Mouse (Mus musculus) midbrain, postnatal 0 days (tissue): ENCODE results near the gene Med11. TPM values are rescaled to one million over a fixed set of nuclear protein-coding genes. Genes with fewer than 3 reads are reported as not detected.
"Not testable (repeated sequence)": the region's sequence is repeated elsewhere in the genome, so short reads cannot be mapped to it uniquely, and the experiment has no call there.

Experiments used
- ATAC-seq: fragments of 200-750 bp; cut with Nextera tagmentation; 2 replicates; pipeline ENCODE4 v1.8.0; 2017; ENCODE audit warnings: moderate number of reproducible peaks, mild to moderate bottlenecking, moderate TSS enrichment, moderate library complexity; ENCODE audit not compliant: low FRiP score
- DNase-seq: peaks from one replicate; pipeline ENCODE4 v3.0.0-alpha.2; 2015; ENCODE audit warnings: low spot score
- H3K27ac ChIP-seq: fragments of 300-500 bp; sonication (generic); 2 replicates; pipeline ENCODE4 v1.5.1; 2014; ENCODE audit warnings: low read depth, mild to moderate bottlenecking, low read length, mixed read lengths
- H3K27me3 ChIP-seq: fragments of 300-500 bp; sonication (generic); 2 replicates; pipeline ENCODE4 v1.6.1; 2014; ENCODE audit warnings: low read length, control low read depth, mixed read lengths; ENCODE audit not compliant: insufficient read depth
- H3K36me3 ChIP-seq: fragments of 300-500 bp; sonication (generic); 2 replicates; pipeline ENCODE4 v1.6.1; 2014; ENCODE audit warnings: low read length, control low read depth, mixed read lengths; ENCODE audit not compliant: insufficient read depth
- H3K4me1 ChIP-seq: fragments of 300-500 bp; sonication (generic); 2 replicates; pipeline ENCODE4 v1.6.1; 2014; ENCODE audit warnings: mild to moderate bottlenecking, control low read depth, antibody characterized with exemption, low read length, mixed read lengths; ENCODE audit not compliant: insufficient read depth
- H3K4me2 ChIP-seq: fragments of 300-500 bp; sonication (generic); 2 replicates; pipeline ENCODE4 v1.6.1; 2014; ENCODE audit warnings: low read depth, mild to moderate bottlenecking, low read length, mixed read lengths; ENCODE audit not compliant: poor library complexity, severe bottlenecking
- H3K4me3 ChIP-seq: fragments of 300-500 bp; sonication (generic); 2 replicates; pipeline ENCODE4 v1.5.1; 2014; ENCODE audit warnings: low read depth, mild to moderate bottlenecking, low read length, moderate library complexity
- H3K9ac ChIP-seq: fragments of 300-500 bp; sonication (generic); replicated peaks from 2 replicates; pipeline ENCODE4 v1.6.1; 2014; ENCODE audit warnings: mild to moderate bottlenecking, low read length, moderate library complexity, mixed read lengths; ENCODE audit not compliant: poor library complexity, severe bottlenecking
- H3K9me3 ChIP-seq: fragments of 300-500 bp; sonication (generic); 2 replicates; pipeline ENCODE4 v1.6.1; 2016; ENCODE audit warnings: low read length, control low read depth
- CTCF ChIP-seq: IDR thresholded peaks from 2 replicates; pipeline ENCODE4 v1.5.1; 2016; ENCODE audit warnings: antibody characterized with exemption, mild to moderate bottlenecking
- WGBS: fragments of 180-500 bp; shearing (Covaris S2); extraction: QIAGEN DNeasy Blood & Tissue Kit; methylation state at CpG from one replicate; pipeline ENCODE4 v1.1.7; 2014; 5-methylcytosine and 5-hydroxymethylcytosine counted together
- polyA plus RNA-seq: library from polyadenylated mRNA; unstranded; fragments of >200 nt; fragmentation: Nextera tagmentation; extraction: Ambion mirVana; gene quantifications from 2 replicates; pipeline ENCODE4 v1.2.1, GENCODE M21; 2015
- total RNA-seq: library from RNA; depleted of rRNA; stranded (reverse); fragments of >200 nt; gene quantifications from 2 replicates; pipeline ENCODE4 v1.2.3, GENCODE M21; 2014

Med11 gene
- total and polyA plus RNA-seq, 2 experiments from 2014 or later = 28.2 to 30.1 TPM

DNA sequence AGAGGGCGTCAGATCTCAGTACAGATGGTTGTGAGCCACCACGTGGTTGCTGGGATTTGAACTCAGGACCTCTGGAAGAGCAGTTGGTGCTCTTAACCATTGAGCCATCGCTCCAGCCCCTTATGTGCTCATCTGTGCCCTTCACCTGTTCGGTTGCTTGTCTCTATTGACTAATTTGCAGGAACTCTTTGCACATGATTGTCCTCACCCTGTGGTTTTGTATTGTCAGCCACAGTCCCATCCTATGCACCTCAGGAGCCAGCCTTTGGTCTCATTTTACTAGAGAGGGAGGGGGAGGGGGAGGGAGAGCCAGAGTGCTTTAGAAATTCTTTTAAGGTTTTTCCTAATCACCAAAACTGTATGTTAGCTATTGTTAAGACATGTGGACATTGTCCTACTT lies 33.5 kb upstream of the Med11 start:
- H3K9me3 ChIP-seq = no peaks in the 10 kb centered on the region
- no peak overlapping the region for H3K9ac ChIP-seq
- no peaks in the 10 kb centered on the region for H3K27me3 ChIP-seq
- H3K4me2 ChIP-seq = no peak overlapping the region
- ATAC-seq (no peak), DNase-seq (no peak)
- WGBS = 73% methylated on average over 4 of the region's 4 CpGs
- H3K4me3 ChIP-seq = no peak overlapping the region
- no peak overlapping the region for H3K27ac ChIP-seq
- H3K4me1 ChIP-seq = no peaks in the 10 kb centered on the region
- H3K36me3 ChIP-seq = no peaks in the 10 kb centered on the region
- no peak for TF ChIP-seq CTCF

DNA sequence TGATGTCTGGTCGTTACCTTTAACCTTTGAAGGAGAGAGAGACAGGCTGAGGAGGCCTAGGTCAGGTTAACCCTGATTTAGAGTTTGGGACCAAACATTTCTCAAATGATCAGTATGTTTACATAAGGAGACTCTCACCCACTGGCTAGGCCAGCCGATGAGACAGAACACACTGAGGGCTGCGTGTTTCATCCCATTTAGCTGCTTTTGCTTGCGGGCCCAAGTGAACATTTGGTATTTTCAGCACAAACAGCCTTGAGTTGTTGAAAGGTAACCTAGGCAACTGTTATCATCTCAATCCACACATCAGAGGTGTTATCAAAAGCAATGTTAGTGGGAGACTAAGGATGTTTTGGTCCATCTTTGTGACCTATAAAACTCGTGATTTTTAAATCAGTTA lies 32.2 kb upstream of the Med11 start:
- no peak overlapping the region for H3K27ac ChIP-seq
- H3K4me1 ChIP-seq = no peaks in the 10 kb centered on the region
- no peaks in the 10 kb centered on the region for H3K36me3 ChIP-seq
- H3K27me3 ChIP-seq = no peaks in the 10 kb centered on the region
- WGBS = 75% methylated on average over 5 of the region's 5 CpGs
- no peak overlapping the region for H3K4me3 ChIP-seq
- ATAC-seq (no peak), DNase-seq (no peak)
- H3K9me3 ChIP-seq = no peaks in the 10 kb centered on the region
- H3K9ac ChIP-seq = no peak overlapping the region
- TF ChIP-seq CTCF = no peak
- H3K4me2 ChIP-seq = no peak overlapping the region

DNA sequence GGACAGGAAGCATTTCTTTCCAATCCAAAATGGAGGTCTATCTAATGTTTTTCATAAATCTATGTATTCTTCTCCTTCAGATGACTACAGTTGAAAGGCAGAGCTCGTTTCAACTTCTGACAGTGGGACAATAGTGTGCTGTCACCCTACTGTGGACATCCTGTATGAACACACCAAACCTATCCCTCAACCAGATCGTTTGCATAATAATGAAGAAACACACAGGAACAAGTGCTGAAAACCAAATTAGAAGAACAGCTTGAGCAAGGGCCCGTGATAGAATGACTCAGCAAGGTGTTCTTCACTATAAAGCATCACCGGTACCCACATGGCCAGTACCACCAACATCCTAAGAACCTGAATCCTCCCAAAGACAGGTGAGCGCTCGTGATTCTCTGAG lies 25.1 kb upstream of the Med11 start:
- DNase-seq, ATAC-seq: not testable (repeated sequence)
- WGBS = 72% methylated on average over 6 of the region's 6 CpGs

DNA sequence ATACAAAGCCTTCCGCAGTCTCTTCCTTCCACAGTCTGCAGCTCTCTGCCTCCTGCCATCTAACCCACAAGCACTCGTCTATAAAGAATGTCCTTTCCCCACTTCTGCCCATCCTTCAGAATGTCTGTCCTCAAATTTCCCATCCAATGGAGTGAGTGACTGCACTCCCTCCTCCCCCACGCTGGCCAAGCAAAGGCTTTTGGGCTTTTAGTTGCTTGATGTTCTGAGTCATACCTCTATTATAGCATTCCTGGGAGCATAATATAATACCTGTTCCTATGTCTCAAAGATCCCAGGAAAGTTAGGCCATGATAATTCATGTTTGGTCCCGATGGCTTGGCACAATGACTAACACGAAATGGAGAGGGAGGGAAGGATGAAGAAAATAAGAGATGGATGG lies 20.1 kb upstream of the Med11 start:
- no peaks in the 10 kb centered on the region for H3K9me3 ChIP-seq
- no peak overlapping the region for H3K9ac ChIP-seq
- H3K4me3 ChIP-seq = peak overlapping the region; percentile 70; the same call in 1 of the 2 replicates
- 20% methylated on average over 5 of the region's 5 CpGs for WGBS
- peak overlapping the region; percentile 78 for H3K4me2 ChIP-seq
- DNase-seq = no peak
- ATAC-seq = no peak
- peaks cover 8% of the 10 kb centered on the region for H3K4me1 ChIP-seq
- no peak for TF ChIP-seq CTCF
- peak overlapping the region; percentile 79 for H3K27ac ChIP-seq
- H3K27me3 ChIP-seq = no peaks in the 10 kb centered on the region
- peaks cover 7% of the 10 kb centered on the region for H3K36me3 ChIP-seq

More for the DNA sequence above, 25.1 kb upstream of the Med11 start:
- not testable (repeated sequence) for H3K4me2 ChIP-seq, H3K9me3 ChIP-seq, H3K4me1 ChIP-seq, H3K27me3 ChIP-seq, H3K36me3 ChIP-seq, H3K4me3 ChIP-seq, H3K9ac ChIP-seq, H3K27ac ChIP-seq

DNA sequence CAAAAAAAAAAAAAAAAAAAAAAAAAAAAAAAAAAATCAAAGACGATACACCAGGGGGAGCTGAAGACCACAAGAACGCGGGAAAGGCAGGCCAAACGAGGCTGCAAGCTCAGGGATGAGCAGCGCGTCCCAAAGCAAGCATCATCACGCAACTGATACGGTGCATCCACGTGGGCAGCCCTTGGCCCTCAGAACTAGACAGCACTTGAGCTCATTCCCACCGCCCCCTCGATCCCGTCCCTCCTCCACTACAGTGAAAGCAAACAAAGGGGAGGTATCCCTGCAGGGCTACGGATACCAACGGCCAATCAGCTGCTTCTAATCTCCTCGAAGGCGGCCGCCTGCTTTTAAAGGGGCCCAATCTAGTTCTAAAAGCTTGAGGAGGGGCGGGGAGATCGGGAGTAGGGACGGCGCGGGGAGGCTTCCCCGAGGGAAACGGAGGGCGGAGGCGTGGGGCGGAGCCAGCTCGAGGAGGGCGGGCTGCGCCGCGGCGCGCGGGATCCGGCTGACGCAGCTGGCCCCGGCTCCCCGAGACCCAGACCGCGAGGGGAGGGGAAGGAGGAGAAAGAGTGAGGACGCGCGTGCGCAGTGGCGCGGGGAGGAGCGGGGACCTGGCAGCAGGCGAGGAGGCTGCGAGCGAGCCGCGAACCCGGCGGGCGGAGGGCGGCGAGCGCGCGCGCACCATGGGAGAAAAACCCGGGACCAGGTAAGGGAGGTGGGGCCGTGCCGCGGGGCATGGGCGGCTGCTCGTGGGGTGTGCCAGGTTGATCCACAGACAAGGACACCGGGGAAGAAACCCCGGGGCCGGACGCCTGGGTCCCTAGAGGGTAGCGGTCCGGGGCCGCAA lies 19.4 kb upstream of the Med11 start, which contains the start of gene Arrb2:
Gene Arrb2, plus strand, starts transcription at position 588 of the 847 bp plus-strand sequence.
- peak within 1 kb of the TSS; percentile 79 for H3K27ac ChIP-seq
- peaks cover 8% of the 10 kb centered on the region for H3K4me1 ChIP-seq
- H3K27me3 ChIP-seq = no peaks in the 10 kb centered on the region
- peak within 1 kb of the TSS; percentile 70 for H3K4me3 ChIP-seq
- peak; percentile 99 for DNase-seq
- under 1% methylated on average over 74 of the region's 75 CpGs for WGBS
- peak; percentile 78 for TF ChIP-seq CTCF
- H3K36me3 ChIP-seq = peaks cover 14% of the 10 kb centered on the region
- H3K9ac ChIP-seq = peak within 1 kb of the TSS; percentile 76
- H3K9me3 ChIP-seq = no peaks in the 10 kb centered on the region
- H3K4me2 ChIP-seq = peak within 1 kb of the TSS; percentile 78
- ATAC-seq = peak; percentile 96

DNA sequence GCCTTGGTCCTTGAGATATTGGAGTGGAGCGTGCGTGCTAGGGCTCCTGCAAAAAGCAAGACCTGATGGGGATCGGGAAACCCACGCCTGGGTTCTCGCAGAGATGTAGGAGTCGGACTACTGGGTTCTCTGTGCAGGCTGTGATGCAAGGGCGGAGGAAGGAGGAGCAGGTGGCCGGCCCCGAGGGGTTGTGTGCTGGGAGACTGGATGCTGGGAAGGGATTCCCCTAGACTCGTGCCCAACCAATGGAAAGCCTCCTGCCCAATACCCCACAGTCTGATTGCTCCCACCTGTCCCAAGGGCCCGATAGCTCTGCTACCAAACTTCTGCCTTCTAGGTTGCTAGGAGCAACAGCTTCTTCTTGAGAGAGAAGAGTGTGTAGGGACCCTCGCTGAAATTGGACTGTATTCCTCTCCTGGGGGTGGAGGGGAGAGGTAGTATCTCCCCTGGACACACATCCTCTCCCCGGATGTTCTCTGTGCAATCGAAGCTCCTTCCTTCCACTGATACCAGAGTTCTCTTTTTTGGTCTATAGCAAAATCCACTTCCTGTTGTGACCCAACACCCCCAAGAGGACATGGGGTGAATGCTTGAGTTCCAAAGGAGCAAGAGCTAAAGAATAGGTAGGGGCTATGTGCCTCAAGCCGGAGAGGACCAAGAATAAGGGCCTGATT lies 18.7 kb upstream of the Med11 start:
- H3K9ac ChIP-seq = peak overlapping the region; percentile 76
- peak overlapping the region; percentile 78 for H3K4me2 ChIP-seq
- H3K9me3 ChIP-seq = no peaks in the 10 kb centered on the region
- H3K4me1 ChIP-seq = peaks cover 8% of the 10 kb centered on the region
- peak; percentile 52 for DNase-seq
- ATAC-seq = peak; percentile 15
- 4% methylated on average over 15 of the region's 15 CpGs for WGBS
- no peak for TF ChIP-seq CTCF
- peak overlapping the region; percentile 70 for H3K4me3 ChIP-seq
- peak overlapping the region; percentile 78 for H3K27ac ChIP-seq
- H3K27me3 ChIP-seq = no peaks in the 10 kb centered on the region
- H3K36me3 ChIP-seq = peaks cover 21% of the 10 kb centered on the region
